Mouse (Mus musculus) T-helper 2 cell (primary cell): Measurements from ENCODE around the gene Olfr114.

Experiments used
- in situ Hi-C: fragments of 300-600 bp; cut with MboI, MseI; formaldehyde crosslinking; loops from one replicate; pipeline ENCODE4 v1.15.1; 2025; ENCODE audit warnings: high pct_unique_total_duplicates

Olfr114 gene

GRCm38 (mm10) chr17:37592643-37593042, at the start of gene Olfr114:
Gene Olfr114, minus strand, starts transcription at chr17:37592743.
- in situ Hi-C loops: loop anchor here (5.0 kb wide), 1 partner anchor 325 kb away; no protein-coding TSS in a partner anchor

- in situ Hi-C loops: no loop called here
Observed at GRCm38 (mm10) chr17:37627009-37627408, 34.5 kb upstream of the Olfr114 start, which contains the start of the genes Olfr115 and Olfr116. Gene Olfr115, minus strand, starts transcription at chr17:37627109. Gene Olfr116, minus strand, starts transcription at chr17:37627199.

- in situ Hi-C loops: no loop called here
Observed at GRCm38 (mm10) chr17:37577563-37577962, 15.0 kb downstream of the Olfr114 start, which contains the start of gene Olfr113. Gene Olfr113, minus strand, starts transcription at chr17:37577663.

GRCm38 (mm10) chr17:37569351-37569750, 23.2 kb downstream of the Olfr114 start, which contains the start of gene Olfr112:
Gene Olfr112, minus strand, starts transcription at chr17:37569451.
- in situ Hi-C loops: no loop called here

GRCm38 (mm10) chr17:37558913-37559615, 33.5 kb downstream of the Olfr114 start:
- in situ Hi-C loops: no loop called here

- in situ Hi-C loops: no loop called here
Observed at GRCm38 (mm10) chr17:37543800-37544435, 48.6 kb downstream of the Olfr114 start.

GRCm38 (mm10) chr17:37541454-37542119, 51.0 kb downstream of the Olfr114 start:
- in situ Hi-C loops: no loop called here
